Mouse (Mus musculus): ENCODE measurements around the gene Anapc15-ps. TPM values are rescaled to one million over a fixed set of nuclear protein-coding genes. Genes with fewer than 3 reads are reported as not detected.

The Anapc15-ps gene
- polyA plus RNA-seq, 1 experiment, result not detected

- TF ChIP-seq POLR2A (IDR thresholded peaks at IDR 0.05; ENCODE audit: low read depth, low read length), result no peak
- TF ChIP-seq CTCF (IDR thresholded peaks at IDR 0.05; ENCODE audit: extremely low read depth, insufficient read depth, insufficient read length, insufficient replicate concordance), result no peak
- WGBS, result 55% methylated on average over 6 of the region's 6 CpGs
- H3K27ac ChIP-seq (ENCODE audit: insufficient read depth, low read length), result no peak overlapping the region
- H3K27me3 ChIP-seq (ENCODE audit: control insufficient read depth, insufficient read depth, low read length), result no peaks in the 10 kb centered on the region
- H3K36me3 ChIP-seq (ENCODE audit: control insufficient read depth, insufficient read depth, low read length), result no peaks in the 10 kb centered on the region
- H3K4me1 ChIP-seq (ENCODE audit: control insufficient read depth, insufficient read depth, insufficient read length), result peaks cover 5% of the 10 kb centered on the region
- no peak for DNase-seq (ENCODE audit: low read depth in 1 of 2, low spot score in 2 of 2)
- no peak overlapping the region for H3K4me3 ChIP-seq (ENCODE audit: extremely low read depth, insufficient read depth, insufficient read length)
Measured at GRCm38 (mm10) chr10:95712221-95712620, 39.0 kb upstream of the Anapc15-ps start.

DNA sequence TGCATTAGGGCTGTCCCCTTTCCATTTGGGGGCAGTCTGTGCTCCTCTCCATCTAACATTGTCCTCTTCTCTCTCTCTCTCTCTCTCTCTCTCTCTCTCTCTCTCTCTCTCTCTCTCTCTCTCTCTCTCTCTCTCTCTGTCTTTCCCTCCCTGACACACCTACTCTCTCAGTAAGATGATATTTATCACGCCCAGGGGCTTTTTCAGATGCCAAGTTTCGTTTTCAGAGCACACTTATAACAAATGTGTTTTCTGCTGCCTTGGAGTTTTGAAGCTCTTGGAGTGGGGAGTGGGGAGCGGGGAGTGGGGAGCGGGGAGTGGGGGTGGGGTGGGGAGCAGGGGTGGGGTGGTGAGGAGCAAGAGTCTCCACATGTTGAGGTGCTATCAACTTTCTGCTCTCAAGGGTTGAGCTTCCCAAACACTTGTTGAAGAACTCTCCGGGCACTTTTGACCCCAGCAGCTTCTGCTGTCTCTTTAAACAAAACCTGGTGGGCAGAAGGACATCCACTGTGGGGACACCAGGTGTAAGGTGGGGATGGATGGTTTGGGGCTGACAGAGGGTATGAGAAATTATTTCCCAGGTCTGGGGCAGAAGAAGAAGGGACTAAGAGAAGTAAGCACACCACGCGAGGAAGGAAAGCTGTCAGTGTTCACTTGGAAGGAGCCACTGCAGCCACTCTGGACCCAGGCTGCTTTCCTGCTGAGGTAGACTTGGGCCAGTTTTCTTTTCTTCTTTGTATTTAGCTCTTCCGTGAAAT is 36.8 kb upstream of the Anapc15-ps start:
- Histone ChIP-seq H3K36me3 (ENCODE audit: control insufficient read depth, insufficient read depth, low read length) (no peaks in the 10 kb centered on the region), H3K4me3 (ENCODE audit: extremely low read depth, insufficient read depth, insufficient read length) (no peak overlapping the region), H3K4me1 (ENCODE audit: control insufficient read depth, insufficient read depth, insufficient read length) (peaks cover 5% of the 10 kb centered on the region), H3K27me3 (ENCODE audit: control insufficient read depth, insufficient read depth, low read length) (no peaks in the 10 kb centered on the region), H3K27ac (ENCODE audit: insufficient read depth, low read length) (no peak overlapping the region)
- 74% methylated on average over 8 of the region's 8 CpGs for WGBS
- no peak for DNase-seq (ENCODE audit: low read depth in 1 of 2, low spot score in 2 of 2)
- TF ChIP-seq CTCF (IDR thresholded peaks at IDR 0.05; ENCODE audit: extremely low read depth, insufficient read depth, insufficient read length, insufficient replicate concordance) (no peak), POLR2A (IDR thresholded peaks at IDR 0.05; ENCODE audit: low read depth, low read length) (no peak)

DNA sequence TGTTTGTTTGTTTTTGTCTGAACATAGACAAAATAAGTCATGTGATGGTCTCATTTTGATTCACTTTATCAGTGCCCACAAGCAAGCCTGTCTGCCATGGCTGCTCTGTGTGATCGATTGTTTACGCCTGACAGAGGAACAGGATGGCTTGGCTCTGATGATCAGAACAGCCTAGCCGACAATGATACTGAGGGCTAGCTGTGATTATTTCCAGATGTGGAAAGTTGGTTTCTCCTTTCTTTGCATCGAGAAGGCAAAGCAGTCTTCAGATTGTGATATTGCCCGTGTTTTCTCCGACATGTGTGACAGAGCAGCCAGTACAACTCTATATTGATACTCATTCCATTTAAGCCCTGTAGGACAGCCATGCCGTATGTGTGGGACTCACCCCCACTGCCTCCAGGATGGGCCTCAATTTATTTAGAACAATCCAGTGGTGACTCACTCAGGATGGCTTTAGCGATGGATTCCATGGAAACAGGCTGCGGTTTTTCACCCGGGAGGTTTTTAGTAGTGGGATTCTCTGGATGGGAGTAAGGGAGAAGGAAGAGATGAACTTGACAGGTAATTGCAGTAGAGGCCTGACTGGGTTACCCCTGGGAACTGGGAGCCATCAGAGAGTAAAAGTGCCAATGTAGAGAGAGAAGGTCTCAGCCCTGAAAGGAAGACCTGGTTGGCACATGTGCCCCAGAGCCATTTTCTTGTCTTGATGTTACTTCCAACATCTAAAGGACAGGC is 36.1 kb upstream of the Anapc15-ps start:
- Histone ChIP-seq H3K27ac (ENCODE audit: insufficient read depth, low read length) (no peak overlapping the region), H3K4me3 (ENCODE audit: extremely low read depth, insufficient read depth, insufficient read length) (no peak overlapping the region), H3K4me1 (ENCODE audit: control insufficient read depth, insufficient read depth, insufficient read length) (peaks cover 5% of the 10 kb centered on the region), H3K27me3 (ENCODE audit: control insufficient read depth, insufficient read depth, low read length) (no peaks in the 10 kb centered on the region), H3K36me3 (ENCODE audit: control insufficient read depth, insufficient read depth, low read length) (no peaks in the 10 kb centered on the region)
- 86% methylated on average over 10 of the region's 10 CpGs for WGBS
- TF ChIP-seq POLR2A (IDR thresholded peaks at IDR 0.05; ENCODE audit: low read depth, low read length) (no peak), CTCF (IDR thresholded peaks at IDR 0.05; ENCODE audit: extremely low read depth, insufficient read depth, insufficient read length, insufficient replicate concordance) (no peak)
- no peak for DNase-seq (ENCODE audit: low read depth in 1 of 2, low spot score in 2 of 2)

GRCm38 (mm10) chr10:95708001-95708400 is 34.8 kb upstream of the Anapc15-ps start:
- Histone ChIP-seq H3K27me3 (ENCODE audit: control insufficient read depth, insufficient read depth, low read length) (no peaks in the 10 kb centered on the region), H3K27ac (ENCODE audit: insufficient read depth, low read length) (no peak overlapping the region), H3K4me1 (ENCODE audit: control insufficient read depth, insufficient read depth, insufficient read length) (peaks cover 5% of the 10 kb centered on the region), H3K36me3 (ENCODE audit: control insufficient read depth, insufficient read depth, low read length) (no peaks in the 10 kb centered on the region), H3K4me3 (ENCODE audit: extremely low read depth, insufficient read depth, insufficient read length) (no peak overlapping the region)
- no peak for DNase-seq (ENCODE audit: low read depth in 1 of 2, low spot score in 2 of 2)
- 40% methylated on average over 5 of the region's 5 CpGs for WGBS
- TF ChIP-seq POLR2A (IDR thresholded peaks at IDR 0.05; ENCODE audit: low read depth, low read length) (no peak), CTCF (IDR thresholded peaks at IDR 0.05; ENCODE audit: extremely low read depth, insufficient read depth, insufficient read length, insufficient replicate concordance) (no peak)

DNA sequence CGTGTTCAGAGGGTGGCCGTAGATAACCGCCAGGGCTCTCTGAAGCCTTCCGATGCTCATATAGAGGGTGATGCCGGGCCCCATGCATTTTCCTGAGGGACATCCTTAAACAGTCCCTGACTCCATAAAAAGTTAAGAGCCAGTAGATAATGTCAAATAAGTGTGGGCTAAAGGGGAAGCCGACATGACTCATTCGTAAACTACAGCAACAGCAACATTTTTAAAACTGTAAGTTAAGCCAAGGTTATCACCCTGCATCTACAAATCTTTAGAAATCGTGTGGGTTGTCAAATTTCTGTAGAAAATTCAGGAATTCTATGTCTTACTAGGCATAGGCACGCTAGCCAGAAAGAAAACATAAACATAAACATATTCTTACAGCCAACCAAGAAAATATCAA is 33.6 kb upstream of the Anapc15-ps start:
- Histone ChIP-seq H3K4me3 (ENCODE audit: extremely low read depth, insufficient read depth, insufficient read length) (no peak overlapping the region), H3K4me1 (ENCODE audit: control insufficient read depth, insufficient read depth, insufficient read length) (peaks cover 5% of the 10 kb centered on the region), H3K36me3 (ENCODE audit: control insufficient read depth, insufficient read depth, low read length) (no peaks in the 10 kb centered on the region), H3K27ac (ENCODE audit: insufficient read depth, low read length) (no peak overlapping the region), H3K27me3 (ENCODE audit: control insufficient read depth, insufficient read depth, low read length) (no peaks in the 10 kb centered on the region)
- DNase-seq (ENCODE audit: low read depth in 1 of 2, low spot score in 2 of 2), result no peak
- no peak for TF ChIP-seq CTCF (IDR thresholded peaks at IDR 0.05; ENCODE audit: extremely low read depth, insufficient read depth, insufficient read length, insufficient replicate concordance)
- no peak for TF ChIP-seq POLR2A (IDR thresholded peaks at IDR 0.05; ENCODE audit: low read depth, low read length)
- 85% methylated on average over 9 of the region's 9 CpGs for WGBS

GRCm38 (mm10) chr10:95705747-95706146 is 32.5 kb upstream of the Anapc15-ps start:
- Histone ChIP-seq H3K4me1 (ENCODE audit: control insufficient read depth, insufficient read depth, insufficient read length) (peaks cover 5% of the 10 kb centered on the region), H3K27me3 (ENCODE audit: control insufficient read depth, insufficient read depth, low read length) (no peaks in the 10 kb centered on the region), H3K36me3 (ENCODE audit: control insufficient read depth, insufficient read depth, low read length) (no peaks in the 10 kb centered on the region), H3K4me3 (ENCODE audit: extremely low read depth, insufficient read depth, insufficient read length) (no peak overlapping the region), H3K27ac (ENCODE audit: insufficient read depth, low read length) (no peak overlapping the region)
- DNase-seq (ENCODE audit: low read depth in 1 of 2, low spot score in 2 of 2), result no peak
- 80% methylated on average over 3 of the region's 3 CpGs for WGBS
- no peak for TF ChIP-seq CTCF (IDR thresholded peaks at IDR 0.05; ENCODE audit: extremely low read depth, insufficient read depth, insufficient read length, insufficient replicate concordance)
- TF ChIP-seq POLR2A (IDR thresholded peaks at IDR 0.05; ENCODE audit: low read depth, low read length), result no peak

DNA sequence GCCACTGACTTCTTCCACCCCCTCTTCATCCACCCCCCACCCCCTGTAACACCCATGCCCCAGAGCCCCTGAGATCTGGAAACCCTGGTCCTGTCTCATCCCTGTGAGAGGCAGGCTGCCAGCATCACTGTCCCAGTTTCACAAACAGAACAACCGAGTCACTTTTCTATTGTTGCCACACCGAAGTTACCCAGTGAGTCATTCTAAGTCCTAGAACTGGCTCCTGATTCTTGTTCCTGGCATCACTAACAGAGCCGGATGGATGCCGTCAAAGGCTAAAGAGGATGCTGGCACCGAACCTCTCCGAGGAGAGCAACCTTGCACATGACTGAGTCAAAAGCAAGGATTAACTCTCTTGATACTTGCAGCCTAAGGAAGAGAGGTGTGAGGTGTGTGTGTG is 31.6 kb upstream of the Anapc15-ps start:
- Histone ChIP-seq H3K27me3 (ENCODE audit: control insufficient read depth, insufficient read depth, low read length) (no peaks in the 10 kb centered on the region), H3K27ac (ENCODE audit: insufficient read depth, low read length) (no peak overlapping the region), H3K4me1 (ENCODE audit: control insufficient read depth, insufficient read depth, insufficient read length) (peaks cover 5% of the 10 kb centered on the region), H3K36me3 (ENCODE audit: control insufficient read depth, insufficient read depth, low read length) (no peaks in the 10 kb centered on the region), H3K4me3 (ENCODE audit: extremely low read depth, insufficient read depth, insufficient read length) (no peak overlapping the region)
- 88% methylated on average over 6 of the region's 6 CpGs for WGBS
- DNase-seq (ENCODE audit: low read depth in 1 of 2, low spot score in 2 of 2), result no peak
- TF ChIP-seq CTCF (IDR thresholded peaks at IDR 0.05; ENCODE audit: extremely low read depth, insufficient read depth, insufficient read length, insufficient replicate concordance), result no peak
- TF ChIP-seq POLR2A (IDR thresholded peaks at IDR 0.05; ENCODE audit: low read depth, low read length), result no peak

Measured in spleen, adult 2 months (tissue).